Mouse (Mus musculus): ENCODE data around the gene Ccdc163.
"Not testable (repeated sequence)": the region's sequence is repeated elsewhere in the genome, so short reads cannot be mapped to it uniquely, and the experiment has no call there.

Gene Ccdc163

GRCm38 (mm10) chr4:116708201-116708764 is at the start of gene Ccdc163, which contains the start of gene Mmachc:
Ccdc163 (plus strand) TSS chr4:116708509.
Mmachc (minus strand) TSS chr4:116708406.
- peak; percentile 99 for ATAC-seq (ENCODE audit: insufficient number of reproducible peaks, low FRiP score, low TSS enrichment)

- ATAC-seq (ENCODE audit: insufficient number of reproducible peaks, low FRiP score, low TSS enrichment): no peak
Measured at GRCm38 (mm10) chr4:116659474-116659873, 48.8 kb upstream of the Ccdc163 start.

- not testable (repeated sequence) for ATAC-seq (ENCODE audit: insufficient number of reproducible peaks, low FRiP score, low TSS enrichment)
Measured at GRCm38 (mm10) chr4:116659916-116660315, 48.4 kb upstream of the Ccdc163 start.

GRCm38 (mm10) chr4:116660829-116661228 is 47.5 kb upstream of the Ccdc163 start:
- no peak for ATAC-seq (ENCODE audit: insufficient number of reproducible peaks, low FRiP score, low TSS enrichment)

- no peak for ATAC-seq (ENCODE audit: insufficient number of reproducible peaks, low FRiP score, low TSS enrichment)
Measured at GRCm38 (mm10) chr4:116661998-116662397, 46.3 kb upstream of the Ccdc163 start.

- no peak for ATAC-seq (ENCODE audit: insufficient number of reproducible peaks, low FRiP score, low TSS enrichment)
Measured at GRCm38 (mm10) chr4:116666625-116667024, 41.7 kb upstream of the Ccdc163 start.

GRCm38 (mm10) chr4:116668145-116668544 is 40.2 kb upstream of the Ccdc163 start:
- ATAC-seq (ENCODE audit: insufficient number of reproducible peaks, low FRiP score, low TSS enrichment): no peak

- ATAC-seq (ENCODE audit: insufficient number of reproducible peaks, low FRiP score, low TSS enrichment): no peak
Measured at GRCm38 (mm10) chr4:116669291-116669690, 39.0 kb upstream of the Ccdc163 start.

GRCm38 (mm10) chr4:116672785-116673184 is 35.5 kb upstream of the Ccdc163 start:
- ATAC-seq (ENCODE audit: insufficient number of reproducible peaks, low FRiP score, low TSS enrichment): no peak

GRCm38 (mm10) chr4:116674761-116675160 is 33.5 kb upstream of the Ccdc163 start:
- not testable (repeated sequence) for ATAC-seq (ENCODE audit: insufficient number of reproducible peaks, low FRiP score, low TSS enrichment)

GRCm38 (mm10) chr4:116676027-116676426 is 32.3 kb upstream of the Ccdc163 start:
- no peak for ATAC-seq (ENCODE audit: insufficient number of reproducible peaks, low FRiP score, low TSS enrichment)

GRCm38 (mm10) chr4:116677808-116678207 is 30.5 kb upstream of the Ccdc163 start:
- ATAC-seq (ENCODE audit: insufficient number of reproducible peaks, low FRiP score, low TSS enrichment): no peak

GRCm38 (mm10) chr4:116679141-116679540 is 29.2 kb upstream of the Ccdc163 start:
- no peak for ATAC-seq (ENCODE audit: insufficient number of reproducible peaks, low FRiP score, low TSS enrichment)

GRCm38 (mm10) chr4:116680521-116680920 is 27.8 kb upstream of the Ccdc163 start:
- ATAC-seq (ENCODE audit: insufficient number of reproducible peaks, low FRiP score, low TSS enrichment): not testable (repeated sequence)

- ATAC-seq (ENCODE audit: insufficient number of reproducible peaks, low FRiP score, low TSS enrichment): no peak
Measured at GRCm38 (mm10) chr4:116683957-116684356, 24.4 kb upstream of the Ccdc163 start.

- no peak for ATAC-seq (ENCODE audit: insufficient number of reproducible peaks, low FRiP score, low TSS enrichment)
Measured at GRCm38 (mm10) chr4:116684665-116685064, 23.6 kb upstream of the Ccdc163 start.

GRCm38 (mm10) chr4:116685402-116686061 is 22.8 kb upstream of the Ccdc163 start, which contains the start of gene Prdx1:
Prdx1 (plus strand) TSS chr4:116685544.
- ATAC-seq (ENCODE audit: insufficient number of reproducible peaks, low FRiP score, low TSS enrichment): peak; percentile 86

GRCm38 (mm10) chr4:116687041-116687440 is 21.3 kb upstream of the Ccdc163 start:
- ATAC-seq (ENCODE audit: insufficient number of reproducible peaks, low FRiP score, low TSS enrichment): no peak

GRCm38 (mm10) chr4:116689309-116689876 is 18.9 kb upstream of the Ccdc163 start:
- ATAC-seq (ENCODE audit: insufficient number of reproducible peaks, low FRiP score, low TSS enrichment): no peak

- ATAC-seq (ENCODE audit: insufficient number of reproducible peaks, low FRiP score, low TSS enrichment): no peak
Measured at GRCm38 (mm10) chr4:116692146-116692545, 16.2 kb upstream of the Ccdc163 start.

- no peak for ATAC-seq (ENCODE audit: insufficient number of reproducible peaks, low FRiP score, low TSS enrichment)
Measured at GRCm38 (mm10) chr4:116693785-116694184, 14.5 kb upstream of the Ccdc163 start.
